Mouse (Mus musculus): ENCODE results near the gene Ube2t.

Ube2t gene

DNA sequence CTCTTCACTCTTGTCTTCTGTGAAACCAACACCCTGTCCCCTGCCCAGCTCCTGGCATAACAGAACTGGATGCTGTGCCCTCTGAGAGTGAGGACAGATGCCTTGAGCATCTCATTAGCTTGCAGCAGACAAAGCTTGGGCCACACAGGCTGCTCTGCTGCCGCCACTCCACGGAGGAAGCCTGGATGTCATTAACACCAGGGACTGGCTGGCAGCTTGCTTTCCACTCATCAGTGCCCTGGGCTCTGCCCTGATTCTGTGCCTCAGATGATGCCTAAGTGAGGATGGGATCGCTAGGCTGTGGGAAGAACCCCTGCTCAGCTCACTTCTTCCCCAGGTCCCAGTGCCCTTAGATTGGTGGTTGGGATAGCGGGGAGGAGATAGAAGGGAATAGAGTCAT, 33.1 kb downstream of the Ube2t start:
- DNase-seq (ENCODE audit: low spot score): no peak

DNA sequence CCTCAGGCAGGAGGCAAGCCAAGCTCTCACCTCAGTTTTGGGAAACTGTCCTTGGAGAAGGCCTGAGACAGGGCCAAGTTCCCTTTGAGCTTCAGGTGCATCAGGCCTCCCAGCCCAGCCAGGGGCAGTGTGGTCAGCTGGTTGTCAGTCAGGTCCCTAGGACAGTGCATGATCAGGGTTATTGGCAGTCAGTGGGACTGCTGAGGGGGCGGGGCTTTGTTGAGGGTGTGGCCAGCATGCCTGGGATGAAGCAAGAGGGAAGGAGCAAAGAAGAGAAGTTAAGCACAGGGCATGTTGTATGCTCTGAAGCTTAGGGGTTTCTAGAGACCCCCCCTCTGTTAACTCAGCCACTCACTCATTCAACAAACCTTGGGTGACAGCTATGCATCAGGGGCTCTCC, 33.6 kb downstream of the Ube2t start:
- peak; percentile 7 for DNase-seq (ENCODE audit: low spot score)

DNA sequence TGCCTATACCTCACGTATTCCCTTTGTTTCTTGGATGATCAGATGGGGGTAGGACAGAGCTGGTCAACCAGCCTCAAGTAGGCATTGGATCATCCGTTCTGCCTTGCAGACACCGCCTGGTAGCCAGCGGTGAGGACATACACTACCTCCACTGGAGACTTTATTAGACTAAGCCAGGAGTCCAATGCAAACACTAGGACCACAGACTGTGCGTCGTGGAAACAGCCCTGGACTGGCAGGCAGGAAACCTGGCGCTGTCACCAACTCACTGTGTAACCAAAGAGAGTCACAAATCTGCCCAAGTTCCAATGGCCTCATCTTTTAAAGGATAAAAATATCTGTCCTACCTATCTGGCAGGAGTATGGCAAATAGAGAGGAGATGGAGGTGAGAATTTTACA, 34.1 kb downstream of the Ube2t start:
- DNase-seq (ENCODE audit: low spot score): no peak

GRCm38 (mm10) chr1:134997568-134997967, 35.2 kb downstream of the Ube2t start:
- DNase-seq (ENCODE audit: low spot score): no peak

DNA sequence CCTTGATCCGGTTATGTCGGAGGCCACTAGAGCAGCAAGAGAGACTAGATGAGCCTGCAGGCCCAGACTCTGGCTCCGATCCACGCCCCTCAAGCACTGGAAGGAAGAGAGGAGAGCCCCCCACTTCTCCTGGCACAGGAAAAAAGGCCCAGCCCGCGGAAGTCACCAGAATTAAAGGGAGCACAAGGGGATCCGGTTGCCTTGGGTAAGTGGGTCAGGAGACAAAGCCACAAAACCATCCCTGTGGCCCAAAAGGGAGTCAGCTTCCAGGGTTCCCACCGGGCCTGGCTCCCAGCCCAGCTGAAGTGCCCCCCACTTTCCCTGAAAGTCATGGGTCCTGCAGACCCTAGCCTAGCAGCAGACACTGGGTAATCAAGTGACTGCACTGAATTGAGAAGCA, 35.9 kb downstream of the Ube2t start:
- DNase-seq (ENCODE audit: low spot score): no peak

GRCm38 (mm10) chr1:135000527-135000926, 38.2 kb downstream of the Ube2t start:
- DNase-seq (ENCODE audit: low spot score): no peak

DNA sequence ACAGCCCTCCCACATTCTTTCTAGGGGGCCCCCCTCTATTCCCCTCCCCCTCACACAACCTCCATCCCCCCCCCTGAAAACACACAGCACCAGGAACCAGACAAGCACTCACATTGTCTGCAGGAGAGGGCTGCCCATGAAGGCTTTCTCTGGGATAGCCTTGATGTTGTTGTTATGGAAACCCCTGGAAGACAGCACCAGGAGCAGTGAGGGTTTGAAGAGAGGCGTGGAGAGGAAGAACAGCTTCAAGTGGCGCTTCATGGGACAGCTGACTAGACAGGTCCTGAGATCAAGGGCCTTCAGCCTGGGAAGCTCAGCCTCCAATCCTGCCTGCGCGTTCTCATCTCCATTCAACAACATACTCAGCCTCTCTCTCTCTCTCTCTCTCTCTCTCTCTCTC, 41.0 kb downstream of the Ube2t start:
- DNase-seq (ENCODE audit: low spot score): no peak

DNA sequence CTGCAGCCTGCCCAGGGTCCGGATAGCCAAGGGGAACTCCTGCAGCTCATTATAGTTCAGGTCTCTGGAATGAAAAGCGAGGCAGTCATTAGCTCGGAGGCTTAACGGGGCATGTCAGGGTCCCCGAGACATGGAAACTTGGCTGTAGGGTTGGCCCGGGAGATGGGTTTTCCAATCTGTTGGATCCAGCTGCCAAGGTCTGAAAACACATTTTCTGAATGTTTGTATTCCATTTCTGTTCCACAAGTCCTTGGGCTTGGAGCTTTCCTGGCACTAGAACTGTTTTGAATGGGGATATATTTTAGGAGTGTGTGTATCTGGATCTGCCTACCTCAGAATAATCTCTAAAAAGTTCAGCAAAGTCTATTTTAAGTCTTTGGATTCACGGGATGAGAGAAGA, 43.3 kb downstream of the Ube2t start:
- DNase-seq (ENCODE audit: low spot score): no peak

DNA sequence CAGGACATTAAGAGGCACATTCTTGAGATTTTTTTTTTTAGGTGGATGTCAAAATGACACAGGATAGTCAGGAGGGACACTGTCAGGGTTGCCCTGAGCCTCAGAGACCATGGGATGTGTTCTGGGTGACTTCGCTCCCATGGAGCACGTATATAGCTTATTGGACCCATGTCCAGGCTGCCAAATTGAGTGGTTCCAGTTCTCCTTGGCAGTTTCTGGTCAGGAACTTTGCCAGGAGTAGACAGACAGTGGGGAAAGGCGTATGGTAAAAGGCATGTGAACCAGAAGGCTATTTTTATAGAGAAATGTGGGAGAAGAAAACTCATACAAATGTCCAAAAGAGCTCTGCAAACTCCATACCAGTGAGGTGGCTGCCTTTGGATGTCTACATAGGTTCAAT, 47.5 kb downstream of the Ube2t start:
- DNase-seq (ENCODE audit: low spot score): no peak

DNA sequence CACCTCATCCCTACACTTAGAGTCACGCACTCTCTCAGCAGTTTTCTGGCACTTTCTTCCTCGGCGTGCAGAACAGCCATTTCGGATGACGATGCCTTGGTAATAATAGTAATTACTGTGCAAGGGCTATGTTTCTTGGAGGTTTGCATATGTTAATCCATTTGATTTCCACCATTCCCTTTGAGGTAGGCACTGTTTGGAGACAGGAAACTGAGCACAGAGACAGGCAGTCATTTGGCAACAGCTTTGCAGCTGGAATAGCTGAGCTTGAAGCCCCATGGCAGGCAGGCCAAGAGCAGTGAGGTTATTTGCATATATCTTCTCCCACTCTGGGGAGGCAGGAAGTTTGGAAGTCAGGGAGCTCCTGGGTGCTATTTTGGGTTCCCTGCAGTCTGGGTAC, 49.5 kb downstream of the Ube2t start:
- no peak for DNase-seq (ENCODE audit: low spot score)

DNA sequence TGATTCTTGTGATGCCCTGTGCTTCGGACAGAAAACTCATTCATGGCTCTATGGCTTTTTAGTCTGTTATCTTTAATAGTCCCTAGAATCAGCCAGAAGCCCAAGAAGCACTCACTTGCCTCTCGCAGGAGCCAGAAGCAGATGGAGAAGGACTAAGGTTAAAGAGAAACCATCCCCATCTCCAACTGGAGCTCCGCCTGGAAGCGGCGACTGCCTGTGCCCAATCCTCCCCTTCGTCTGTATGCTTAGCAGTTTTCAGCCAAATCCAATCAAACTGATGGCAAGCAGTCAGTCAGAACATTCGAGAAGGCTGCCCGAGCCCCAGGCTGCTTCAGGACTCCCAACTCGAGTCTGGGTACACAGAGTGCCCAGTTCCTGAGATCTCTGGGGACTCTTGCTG, 50.1 kb downstream of the Ube2t start:
- no peak for DNase-seq (ENCODE audit: low spot score)

DNA sequence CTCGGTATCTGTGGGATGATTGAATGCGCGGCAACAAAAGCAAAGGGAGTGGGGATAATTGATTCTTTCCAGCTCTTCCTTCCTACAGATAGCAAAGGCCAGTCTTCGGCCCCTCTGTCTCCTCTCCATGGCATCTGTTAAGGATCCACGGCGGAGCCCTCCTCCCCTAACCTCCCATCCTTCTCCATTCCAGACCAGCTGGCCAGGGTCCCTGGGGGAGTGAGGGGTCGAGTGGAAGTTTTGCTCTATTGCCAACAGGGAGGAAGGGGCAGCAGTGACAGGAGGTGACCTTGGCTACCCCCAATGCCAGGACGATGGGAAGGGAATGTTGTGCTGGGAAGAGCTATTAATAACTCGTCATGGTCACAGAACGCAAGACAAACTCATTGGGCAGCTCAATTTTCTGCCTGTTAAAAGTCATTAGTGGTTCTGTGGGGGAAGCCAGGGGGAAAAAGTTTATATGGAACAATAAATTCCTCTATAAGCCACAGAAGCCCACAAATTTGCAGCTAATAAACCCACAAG, 52.6 kb downstream of the Ube2t start:
- no peak for DNase-seq (ENCODE audit: low spot score)

GRCm38 (mm10) chr1:135016907-135017655, 54.7 kb downstream of the Ube2t start:
- DNase-seq (ENCODE audit: low spot score): no peak

DNA sequence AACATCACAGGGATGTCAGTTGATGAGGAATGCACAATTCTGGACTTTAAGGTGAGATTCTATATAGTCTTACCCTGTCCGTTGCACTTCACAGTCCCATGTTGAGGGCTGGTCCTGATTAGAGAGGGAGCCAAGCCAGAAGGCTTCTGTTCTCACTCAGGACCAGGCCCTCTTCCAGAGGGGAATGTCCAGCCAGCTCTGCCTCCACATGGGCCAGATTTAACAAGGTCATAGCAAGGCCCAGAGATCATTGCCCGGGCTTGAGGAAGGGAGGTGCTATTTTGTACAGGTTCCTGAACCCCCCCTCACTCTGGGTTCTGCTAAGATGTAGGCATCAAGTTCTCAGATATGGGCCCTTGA, 55.3 kb downstream of the Ube2t start:
- DNase-seq (ENCODE audit: low spot score): no peak

DNA sequence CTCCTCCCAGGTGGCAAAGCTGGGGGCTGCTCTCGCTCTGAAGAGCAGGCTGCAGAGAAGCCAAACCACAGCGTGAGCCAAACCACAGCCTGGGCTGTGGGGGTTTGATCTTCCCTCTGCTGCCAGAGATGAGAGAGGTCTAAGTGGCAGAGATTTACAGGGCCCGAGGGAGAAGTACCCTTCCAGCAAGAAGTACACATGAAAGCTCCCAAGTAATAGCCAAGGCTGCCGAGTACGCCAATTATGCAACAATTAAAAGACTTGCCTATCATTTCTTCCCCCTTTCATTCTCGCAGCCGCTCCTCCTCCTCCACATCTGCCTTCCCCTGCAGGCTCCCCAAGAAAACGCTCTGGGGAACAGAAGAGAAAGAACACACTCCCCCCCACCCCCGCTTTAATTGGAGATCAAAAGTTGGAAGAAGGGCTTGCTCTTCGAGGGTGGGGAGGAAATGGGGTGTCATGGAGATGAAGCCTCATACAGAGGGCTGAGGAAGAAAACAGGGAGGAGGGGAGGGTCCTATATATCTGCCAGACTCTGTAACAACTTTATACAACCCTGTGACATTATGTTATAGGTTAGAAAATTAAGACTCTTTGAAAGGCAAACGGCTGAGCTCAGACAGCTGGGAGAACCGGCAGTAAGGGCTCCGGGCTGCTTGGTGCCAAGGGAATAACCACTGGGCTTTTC, 56.9 kb downstream of the Ube2t start:
- DNase-seq (ENCODE audit: low spot score): no peak

- DNase-seq (ENCODE audit: low spot score): no peak
Observed at GRCm38 (mm10) chr1:135019775-135020167, 57.4 kb downstream of the Ube2t start.

- no peak for DNase-seq (ENCODE audit: low spot score)
Observed at GRCm38 (mm10) chr1:135020281-135020940, 58.0 kb downstream of the Ube2t start.

DNA sequence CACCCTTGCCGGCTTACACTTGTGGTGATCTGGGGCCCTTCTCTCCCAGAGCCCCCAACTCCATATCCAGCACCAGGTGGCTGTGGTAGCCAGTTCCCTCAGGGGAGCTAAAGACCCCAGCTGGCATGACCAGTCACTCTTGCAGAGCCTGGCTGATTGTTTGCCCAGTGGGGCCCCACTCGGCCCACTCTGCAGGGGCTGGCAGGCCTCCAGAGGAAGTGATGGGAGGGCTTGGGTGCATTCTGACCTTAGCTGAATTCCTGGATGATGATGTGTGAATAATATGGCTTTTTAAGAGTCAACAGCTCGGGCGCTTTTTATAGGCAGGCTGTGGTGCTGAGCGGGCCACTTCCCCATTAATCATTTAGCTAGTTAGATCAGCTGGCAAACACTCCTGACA, 58.6 kb downstream of the Ube2t start:
- DNase-seq (ENCODE audit: low spot score): no peak

- DNase-seq (ENCODE audit: low spot score): no peak
Observed at GRCm38 (mm10) chr1:135021936-135022335, 59.6 kb downstream of the Ube2t start.

GRCm38 (mm10) chr1:135023583-135023982, 61.2 kb downstream of the Ube2t start:
- peak; percentile 3 for DNase-seq (ENCODE audit: low spot score)

Measured in c-Kit-positive CD71-positive TER-119-positive erythroid progenitor cells, embryonic 14.5 days (primary cell).